Mouse (Mus musculus) right cerebral cortex, adult 2 months (tissue): Measurements from ENCODE around the gene Slain1.

Experiments
- DNase-seq, 2 experiments: peaks; one replicate each; pipeline ENCODE4 v3.0.0; 2021 to 2022; ENCODE audit warnings: low spot score in 2 of 2

Gene Slain1

DNA sequence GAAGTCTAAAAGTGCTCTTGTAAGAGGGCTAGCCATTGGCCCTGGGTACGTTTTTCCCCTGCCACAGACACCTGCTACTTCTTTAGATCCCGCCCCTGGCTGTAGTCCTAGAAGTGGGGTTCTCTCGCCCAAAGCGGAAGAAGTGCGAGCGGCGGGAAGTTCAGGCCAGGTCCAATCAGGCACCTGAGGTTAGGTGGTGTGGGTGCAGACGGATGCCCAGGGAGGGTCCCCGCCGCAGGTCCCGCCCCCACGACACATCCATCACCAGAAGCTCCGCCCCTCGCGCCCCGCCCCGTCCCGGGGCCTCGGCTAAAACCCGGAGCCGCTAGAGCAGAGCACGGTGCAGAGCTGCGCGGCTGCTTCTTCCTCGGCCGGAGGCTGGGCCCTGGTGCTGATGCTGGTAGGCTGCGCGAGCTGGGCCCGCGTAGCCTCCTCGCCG lies at the start of gene Slain1:
TSS of gene Slain1 (plus strand) at position 333 of the 439 bp plus-strand sequence.
- DNase-seq = peak; percentile 88 to 90

DNA sequence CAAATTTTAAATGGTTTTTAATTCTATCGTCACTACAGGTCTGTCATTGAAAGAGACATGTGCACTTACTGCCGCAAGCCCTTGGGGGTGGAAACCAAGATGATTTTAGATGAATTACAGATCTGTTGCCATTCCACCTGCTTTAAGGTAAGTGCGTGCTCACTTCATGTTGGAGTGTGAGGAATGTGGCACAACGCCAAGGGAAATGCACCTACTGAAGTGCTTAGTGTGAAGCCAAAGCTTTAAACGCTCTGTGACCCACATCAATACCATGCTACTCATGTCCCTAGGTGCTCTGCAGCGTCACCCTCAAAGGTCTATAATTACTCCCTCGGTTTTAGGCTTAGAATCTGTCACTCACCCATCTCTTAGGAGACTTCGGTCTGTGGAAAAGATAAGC lies 42.0 kb upstream of the Slain1 start:
- no peak for DNase-seq

DNA sequence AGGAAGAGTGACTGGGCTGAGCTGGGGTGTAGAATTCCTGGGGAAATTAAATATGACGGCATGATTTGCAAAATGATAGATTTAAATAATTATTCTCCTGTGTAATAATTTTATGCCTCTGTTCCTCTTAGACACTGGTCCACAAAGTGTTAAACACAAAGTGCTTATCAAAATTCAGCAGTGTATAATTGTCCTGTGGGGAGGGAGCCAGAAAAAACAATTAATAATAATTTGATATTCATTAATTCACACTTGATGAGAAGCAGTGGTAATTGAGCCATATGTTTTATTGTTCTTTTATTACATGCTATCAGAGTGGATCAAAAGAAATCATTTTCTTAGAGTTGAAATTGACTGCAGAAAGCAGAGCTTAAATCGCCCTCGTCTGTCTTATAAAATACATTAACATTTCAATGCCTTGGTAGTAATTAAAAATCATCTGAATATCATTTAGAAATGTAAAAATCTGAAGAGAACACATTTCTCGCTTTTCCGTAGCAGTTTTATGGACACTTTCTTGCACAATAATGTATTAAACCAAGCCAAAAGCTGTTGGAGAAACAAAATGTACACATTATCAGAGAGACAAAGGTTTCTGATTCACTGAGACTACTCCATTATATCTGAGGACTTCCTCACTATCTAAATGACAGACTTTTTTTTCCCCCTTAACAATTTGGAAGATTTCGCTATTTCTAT lies 36.3 kb upstream of the Slain1 start:
- no peak for DNase-seq

DNA sequence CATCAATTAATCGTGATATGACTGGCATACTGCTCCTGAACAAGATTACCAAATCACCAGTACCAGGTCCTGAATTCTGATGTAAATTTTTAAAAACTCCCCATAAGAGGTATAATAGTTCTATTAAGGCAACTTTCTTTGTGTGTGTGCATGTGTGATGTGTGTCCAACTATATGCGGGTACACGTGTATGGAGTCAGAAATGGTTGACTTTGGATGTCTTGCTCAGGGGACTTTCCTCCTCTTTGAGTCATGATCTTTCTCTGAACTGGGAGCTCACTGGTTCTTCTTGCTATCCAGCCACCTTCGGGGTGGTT lies 35.8 kb upstream of the Slain1 start:
- no peak for DNase-seq

DNA sequence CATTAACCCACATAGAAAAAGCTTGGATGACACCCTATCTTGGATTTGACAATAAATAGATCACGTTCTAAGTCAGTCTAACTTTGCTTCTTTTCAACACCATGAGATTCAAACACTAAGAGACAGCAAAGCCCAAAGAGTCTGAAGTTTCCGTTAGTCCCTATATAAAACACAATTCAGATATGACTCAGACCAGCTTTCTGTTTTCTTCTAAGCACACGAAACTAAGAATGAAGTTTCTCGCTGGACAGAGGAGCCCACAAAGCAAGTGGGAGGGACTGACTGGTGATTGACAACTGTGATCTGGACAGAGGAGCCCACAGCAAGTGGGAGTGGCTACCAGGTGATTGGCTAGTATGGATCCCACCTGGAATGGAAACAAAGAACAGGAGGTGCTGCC lies 30.3 kb upstream of the Slain1 start:
- no peak for DNase-seq

DNA sequence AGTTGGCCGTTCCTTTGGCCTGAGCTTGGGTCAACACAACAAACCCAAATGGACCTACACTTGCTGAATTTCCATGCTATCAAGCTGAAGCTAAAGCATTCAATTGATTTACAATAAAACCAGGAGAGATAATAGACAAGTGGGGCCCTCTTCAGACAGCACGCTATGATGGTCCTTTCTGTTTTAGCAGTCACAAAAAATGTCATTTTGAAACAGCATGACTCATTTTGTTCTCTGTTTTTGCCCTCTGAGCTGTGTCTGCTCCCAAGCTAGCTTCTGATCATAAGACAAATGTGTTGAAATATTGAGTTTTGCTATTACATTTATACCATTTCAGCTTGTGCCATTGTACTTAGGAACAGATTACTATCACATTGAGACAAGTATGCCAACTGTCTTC lies 28.8 kb upstream of the Slain1 start:
- DNase-seq = no peak

DNA sequence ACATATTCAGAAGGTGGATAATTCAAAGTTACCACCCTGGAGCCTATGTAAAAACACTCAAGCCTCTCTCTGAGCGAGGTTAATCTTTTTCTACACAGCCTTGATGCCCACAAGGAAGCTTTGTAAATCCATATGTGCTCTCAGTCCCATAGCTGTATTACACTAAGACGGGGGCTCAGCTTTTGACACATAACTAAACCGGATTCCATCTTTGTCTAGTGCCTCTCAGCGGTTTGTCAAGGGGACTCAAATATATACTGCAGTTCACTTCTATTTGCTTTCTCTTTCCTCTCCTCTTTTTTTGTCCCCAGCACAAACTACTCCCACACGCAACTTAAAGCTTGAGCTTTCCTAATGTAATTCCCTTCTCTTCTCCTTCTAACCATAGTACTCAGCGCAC lies 23.9 kb upstream of the Slain1 start:
- DNase-seq = no peak

DNA sequence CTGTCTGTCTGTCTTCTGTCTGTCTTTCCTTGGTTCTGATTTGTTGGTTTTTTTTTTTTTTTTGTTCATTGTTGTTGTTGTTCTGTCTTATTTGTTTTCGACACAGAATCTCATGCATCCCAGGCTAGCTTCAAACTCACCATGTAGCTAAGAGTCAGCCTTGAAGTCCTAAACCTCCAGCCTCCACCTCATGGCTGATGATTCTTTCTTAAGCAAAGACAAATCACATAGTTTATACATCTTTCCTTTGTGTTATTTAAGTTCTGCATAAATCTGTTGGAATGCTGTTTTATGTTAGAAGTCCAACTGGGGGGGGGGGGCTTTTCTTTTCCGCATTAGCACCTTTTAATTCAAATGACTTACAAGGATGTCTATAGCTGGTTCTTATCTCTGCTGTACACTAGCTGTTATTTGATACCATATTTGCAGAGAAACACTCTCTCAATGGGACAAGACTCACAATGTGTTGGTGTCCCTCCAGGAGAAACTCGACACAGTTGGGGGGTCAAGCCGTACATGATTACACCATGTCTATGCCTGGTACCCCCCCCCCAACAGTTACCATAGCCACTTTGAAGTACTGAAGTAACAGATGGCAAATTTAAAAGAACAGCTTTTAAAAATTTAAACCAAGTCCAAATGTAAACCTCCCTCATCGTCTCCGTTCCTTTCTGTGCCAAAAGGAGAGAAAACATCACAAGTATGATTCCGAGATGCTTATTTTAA lies 20.2 kb upstream of the Slain1 start:
- peak in 1 of 2 experiments; percentile 18 for DNase-seq

DNA sequence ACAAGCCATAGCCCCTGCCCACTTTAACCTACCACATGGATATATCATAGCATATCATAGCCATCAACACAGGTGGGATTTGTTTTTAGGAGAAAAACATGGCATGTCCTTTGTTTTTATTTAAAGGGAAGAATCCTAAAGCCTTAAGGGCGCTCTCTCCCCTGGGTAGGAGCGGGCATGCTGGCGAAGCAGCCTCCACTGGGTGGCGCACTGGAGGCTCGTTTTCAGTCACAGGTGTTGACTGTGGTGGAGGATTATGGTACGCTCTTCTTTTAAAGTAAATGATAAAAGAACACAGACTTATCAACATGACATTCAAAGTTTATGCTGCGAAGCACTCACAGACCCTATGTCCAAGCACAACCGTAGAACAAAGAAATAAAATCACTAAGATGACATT lies 19.5 kb upstream of the Slain1 start:
- DNase-seq = peak; percentile 34 to 44

DNA sequence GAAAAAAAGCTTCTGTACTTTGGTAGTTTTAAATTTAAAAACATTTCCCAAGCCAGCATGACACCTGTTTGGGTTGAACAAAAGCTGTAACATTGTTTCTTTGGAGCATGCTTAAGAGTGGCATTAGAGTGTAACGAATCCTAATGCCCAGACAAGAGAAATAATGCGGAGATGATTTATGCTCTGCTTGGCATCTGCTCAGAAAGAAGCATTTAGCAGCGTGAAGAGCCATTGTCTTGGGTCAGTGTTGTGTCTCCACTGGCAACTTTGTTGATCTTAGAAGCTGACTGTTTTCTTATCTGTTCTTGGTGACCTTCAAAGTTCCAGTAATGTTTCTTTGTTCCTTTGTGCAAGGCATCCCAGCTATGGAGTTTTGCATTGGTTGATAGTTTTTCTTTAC lies 6.1 kb upstream of the Slain1 start:
- no peak for DNase-seq

DNA sequence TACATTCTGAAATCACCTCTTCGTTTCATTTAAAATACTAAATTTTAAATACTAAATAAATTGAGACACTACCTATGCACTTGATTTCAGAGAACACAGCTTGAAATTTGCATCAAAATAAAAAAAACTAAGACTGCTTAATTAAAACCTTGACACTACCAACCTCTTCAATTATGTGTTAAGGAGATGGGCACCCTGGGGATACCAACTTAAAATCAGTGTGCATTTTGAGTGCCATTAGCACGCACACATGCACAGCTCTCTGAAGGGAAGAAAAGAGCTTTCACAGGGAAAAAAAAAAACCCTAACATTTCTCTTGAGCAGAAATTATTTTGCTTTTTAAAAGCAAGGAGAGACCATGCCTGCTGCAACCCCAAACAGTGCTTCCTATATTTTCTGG lies 2.0 kb upstream of the Slain1 start:
- no peak for DNase-seq

DNA sequence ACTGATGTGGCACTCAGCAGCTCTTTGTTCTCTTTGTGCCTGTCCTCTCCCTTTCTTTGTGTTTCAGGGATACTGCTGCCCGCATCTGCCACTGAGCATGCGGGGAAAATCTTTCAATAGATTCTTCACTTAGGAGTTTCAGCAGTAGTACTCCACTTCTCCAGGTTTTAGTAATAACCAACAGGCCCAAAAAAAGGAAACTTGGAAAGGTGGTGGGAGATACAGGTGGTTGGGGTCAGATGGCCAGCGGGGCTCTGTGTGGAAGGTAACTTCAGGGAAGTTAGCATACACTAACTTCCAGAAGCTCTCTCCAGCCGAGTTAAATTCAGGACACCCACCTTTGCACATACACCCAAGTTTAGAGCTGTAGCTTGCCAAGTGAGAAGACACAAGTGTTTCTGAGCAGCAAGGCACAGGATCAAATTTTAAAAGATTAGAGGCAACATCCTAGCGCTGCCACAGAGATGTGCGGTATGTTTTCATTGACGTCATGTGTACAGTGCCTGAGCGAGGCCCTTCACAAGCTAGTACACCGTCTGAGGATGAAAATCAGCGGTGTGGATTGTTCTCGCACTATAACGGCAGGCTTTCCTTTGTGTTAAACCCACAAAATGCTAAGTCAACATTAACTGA lies 1.3 kb upstream of the Slain1 start:
- DNase-seq = peak in 1 of 2 experiments; percentile 40

DNA sequence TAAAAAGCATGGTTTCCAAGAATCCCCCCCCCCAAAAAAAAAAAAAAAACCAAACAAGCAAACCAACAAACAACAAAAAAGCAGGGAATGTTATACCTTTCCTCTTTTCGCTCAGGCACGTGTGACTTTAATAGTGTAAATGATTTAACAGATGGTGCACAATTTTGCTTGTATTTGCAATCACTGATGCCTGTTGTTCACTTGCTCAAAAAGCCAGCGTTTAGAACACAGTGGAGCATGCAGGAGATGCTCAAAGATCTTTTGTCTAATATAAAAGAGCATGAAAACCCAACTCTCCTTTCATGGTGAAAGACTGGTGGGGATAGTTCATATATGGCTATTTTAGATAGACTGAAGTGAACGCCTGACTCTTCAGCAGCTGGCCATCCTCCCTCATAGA lies 726 bp upstream of the Slain1 start:
- no peak for DNase-seq

DNA sequence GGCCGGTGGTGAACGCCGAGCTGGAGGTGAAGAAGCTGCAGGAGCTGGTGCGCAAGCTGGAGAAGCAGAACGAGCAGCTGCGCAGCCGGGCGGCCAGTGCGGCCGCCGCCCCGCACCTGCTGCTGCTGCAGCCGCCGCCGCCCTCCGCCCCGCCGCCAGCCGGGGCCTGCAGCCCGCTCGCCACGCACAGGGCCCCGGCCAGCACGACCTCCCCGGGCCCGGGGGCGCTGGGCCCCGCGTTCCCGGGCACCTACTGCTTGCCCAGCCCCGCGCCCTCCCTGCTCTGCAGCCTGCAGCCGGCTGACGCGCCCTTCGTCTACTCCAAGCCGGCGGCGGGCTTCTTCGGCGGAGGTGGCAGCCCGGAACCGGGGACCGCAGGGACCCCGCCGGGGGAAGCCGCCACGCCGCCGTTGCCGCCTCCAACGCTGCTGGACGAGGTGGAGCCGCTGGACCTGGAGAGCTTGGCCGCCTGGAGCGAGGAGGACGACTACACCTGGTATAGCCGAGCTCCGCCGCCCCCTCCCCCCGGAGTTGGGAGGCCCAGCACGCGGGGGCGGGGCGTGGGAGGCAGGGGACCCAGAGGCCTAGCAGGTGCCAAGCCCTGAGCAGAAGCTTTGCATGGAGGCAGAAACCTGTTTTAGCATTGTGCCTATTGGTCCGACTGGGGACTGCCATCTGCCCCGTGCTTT lies 529 bp downstream of the Slain1 start:
- DNase-seq = peak; percentile 66 to 67

DNA sequence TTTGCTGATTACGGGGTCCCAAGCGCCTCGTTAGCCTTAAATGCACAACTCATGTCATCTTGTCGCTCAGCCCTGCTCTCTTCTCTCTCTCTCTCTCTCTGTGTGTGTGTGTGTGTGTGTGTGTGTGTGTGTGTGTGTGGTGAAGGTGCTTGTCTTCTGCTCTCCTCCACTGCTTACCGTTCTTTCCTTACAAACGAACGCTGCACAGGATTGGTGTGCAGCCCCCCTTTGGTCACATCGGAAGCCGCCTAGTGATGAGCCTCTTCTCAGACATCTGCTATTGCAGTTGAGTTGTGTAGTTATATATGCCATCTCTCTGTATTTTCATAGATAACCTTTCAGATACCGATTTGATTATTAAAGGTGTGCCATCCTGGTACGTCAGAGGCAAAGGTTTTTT lies 1.1 kb downstream of the Slain1 start:
- DNase-seq = no peak

DNA sequence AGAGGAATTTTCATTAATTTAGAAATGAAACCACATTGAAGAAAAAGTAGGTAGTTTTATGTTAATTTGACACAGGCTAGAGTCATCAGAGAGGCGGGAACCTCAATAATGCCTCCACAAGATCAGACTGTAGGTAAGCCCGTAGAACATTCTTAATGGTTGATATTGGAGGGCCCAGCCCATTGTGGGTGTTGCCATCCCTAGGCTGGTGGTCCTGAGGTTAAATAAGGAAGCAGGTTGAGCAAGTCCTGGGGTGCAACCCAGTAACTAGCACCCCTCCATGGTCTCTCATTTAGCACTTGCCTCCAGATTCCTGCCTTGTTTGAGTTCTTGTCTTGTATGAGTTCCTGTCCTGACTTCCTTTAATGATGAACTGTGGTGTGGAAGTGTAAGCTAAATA lies 1.5 kb downstream of the Slain1 start:
- DNase-seq = no peak

DNA sequence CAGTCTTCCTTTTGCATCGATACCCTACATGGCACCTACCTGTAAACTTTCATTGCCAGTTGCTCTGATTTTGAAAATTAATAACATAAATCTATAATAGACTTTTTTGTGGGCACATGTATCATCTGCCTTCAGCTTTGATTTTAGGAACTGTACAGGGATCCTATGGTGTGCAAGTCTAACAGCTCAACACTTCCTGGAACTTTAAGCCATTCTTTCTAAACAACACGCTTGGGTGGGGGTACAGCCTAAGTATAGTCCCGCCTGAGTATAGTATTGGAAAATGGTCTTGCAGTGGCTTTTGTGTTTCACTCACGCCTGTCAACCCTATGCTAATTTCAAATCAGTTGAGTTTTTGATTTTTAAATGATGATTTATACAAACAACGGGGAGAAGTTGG lies 2.5 kb downstream of the Slain1 start:
- no peak for DNase-seq

DNA sequence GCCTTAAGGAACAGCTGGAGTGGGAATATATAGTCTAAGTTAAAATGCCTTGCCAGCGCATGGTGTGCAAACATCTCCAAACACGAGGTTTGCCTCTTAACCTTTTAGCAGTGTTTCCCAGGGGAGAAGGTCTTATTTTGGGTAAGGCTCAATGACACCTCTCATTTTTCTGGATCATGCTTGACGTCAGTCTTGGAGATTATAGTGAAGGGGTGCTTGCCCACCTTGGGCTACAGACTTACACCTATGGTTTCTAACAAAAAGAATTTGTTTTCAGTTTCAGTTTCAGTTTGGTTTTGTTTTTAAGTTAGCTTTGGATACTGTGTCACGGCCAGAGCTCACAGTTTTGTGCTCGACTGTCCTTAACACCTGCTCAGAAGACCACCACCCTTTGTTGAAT lies 3.8 kb downstream of the Slain1 start:
- DNase-seq = no peak

DNA sequence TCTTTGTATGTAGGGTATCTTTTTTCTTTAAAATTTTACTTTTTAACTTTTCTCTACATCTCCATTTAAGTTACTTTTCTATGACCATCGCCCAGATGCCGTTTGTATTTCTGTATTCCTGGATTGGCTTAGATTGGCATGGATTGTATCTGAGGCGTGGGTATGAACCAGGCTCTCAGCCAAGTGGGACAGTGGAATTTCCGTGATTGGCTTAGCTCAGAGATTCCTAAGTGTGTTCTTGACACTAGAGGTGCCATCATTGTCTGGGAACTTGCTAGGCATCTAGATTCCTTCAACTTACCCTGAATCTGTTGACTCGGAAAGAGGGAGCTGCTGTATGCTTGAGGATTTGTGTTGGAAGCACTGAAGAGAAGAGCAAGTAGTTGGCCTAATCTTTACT lies 5.4 kb downstream of the Slain1 start:
- DNase-seq = no peak

DNA sequence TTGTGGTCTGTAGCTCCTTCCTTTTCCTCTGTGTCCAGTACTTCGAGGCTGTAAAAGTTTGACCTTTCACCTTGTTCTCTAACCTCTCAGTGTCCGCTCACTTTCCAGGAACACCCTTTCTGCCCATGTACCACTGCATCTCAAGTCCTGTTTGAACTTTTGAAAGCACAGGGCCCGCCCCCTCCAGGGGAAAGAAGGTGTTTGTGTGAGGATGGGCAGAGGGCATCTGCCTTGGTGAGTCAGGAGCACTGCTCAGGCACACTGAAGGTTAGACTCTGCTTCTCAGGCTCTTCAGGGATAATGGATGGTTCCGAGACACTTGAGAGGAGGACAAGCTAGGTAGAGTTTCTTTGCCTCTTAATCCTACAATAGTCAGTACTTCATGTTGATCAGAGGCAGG lies 7.8 kb downstream of the Slain1 start:
- DNase-seq = no peak

DNA sequence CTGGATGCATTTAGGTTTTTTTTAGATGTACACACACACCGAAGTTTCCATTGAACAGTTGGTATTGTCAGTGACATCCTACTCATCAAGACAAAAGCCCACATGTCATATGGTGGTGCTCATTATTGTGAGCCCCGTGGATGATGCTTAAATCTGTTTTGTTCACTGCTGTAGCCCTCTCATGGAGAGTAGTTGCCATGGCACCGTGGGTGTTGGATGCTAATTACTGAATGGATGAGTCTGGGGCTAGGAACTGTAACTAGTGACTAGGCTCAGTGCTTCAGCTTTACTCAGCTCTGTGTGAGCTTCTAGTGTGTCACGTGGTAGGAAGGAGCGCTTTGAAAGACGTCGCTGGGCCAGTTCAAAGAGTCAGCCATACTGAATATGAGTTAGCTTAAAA lies 13.0 kb downstream of the Slain1 start:
- peak; percentile 77 to 81 for DNase-seq

DNA sequence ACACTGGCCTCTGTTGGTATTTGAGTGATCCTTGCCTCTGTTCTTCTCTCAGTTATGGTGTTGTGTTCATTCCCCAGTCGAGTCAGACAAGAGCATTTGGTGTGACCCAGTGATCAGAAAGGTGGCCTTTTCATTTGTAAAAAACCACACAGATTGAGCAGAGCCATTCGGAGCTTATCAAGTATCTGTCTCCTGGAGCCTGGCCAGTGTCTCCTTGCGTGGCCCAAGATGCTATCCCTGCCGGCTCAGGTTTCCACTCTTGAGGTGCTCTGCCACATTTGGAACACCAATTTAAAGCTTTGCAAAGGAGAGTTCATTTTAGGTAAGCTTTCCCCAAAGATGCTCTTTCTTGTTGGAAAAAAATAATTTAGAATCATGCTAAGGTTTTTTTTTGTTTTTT lies 14.4 kb downstream of the Slain1 start:
- DNase-seq = no peak
